Mouse (Mus musculus) heart, embryonic 16.5 days (tissue): ENCODE data around the gene Aars2. TPM values are rescaled to one million over a fixed set of nuclear protein-coding genes. Genes with fewer than 3 reads are reported as not detected.

Source experiments
- ATAC-seq: fragments of 200-750 bp; cut with Nextera tagmentation; replicated peaks from 2 replicates; pipeline ENCODE4 v1.8.0; 2017; ENCODE audit warnings: moderate number of reproducible peaks; ENCODE audit not compliant: insufficient read depth, low FRiP score; ENCODE audit errors: extremely low read depth
- H3K27ac ChIP-seq: fragments of 300-500 bp; sonication (generic); 2 replicates; pipeline ENCODE4 v1.5.1; 2014; ENCODE audit warnings: mild to moderate bottlenecking, low read length, control low read depth, moderate library complexity
- H3K27me3 ChIP-seq: fragments of 300-500 bp; sonication (generic); 2 replicates; pipeline ENCODE4 v1.6.1; 2014; ENCODE audit warnings: low read length, mixed read lengths; ENCODE audit not compliant: control insufficient read depth, insufficient read depth
- H3K36me3 ChIP-seq: fragments of 300-500 bp; sonication (generic); 2 replicates; pipeline ENCODE4 v1.6.1; 2014; ENCODE audit not compliant: control insufficient read depth, insufficient read depth
- H3K4me1 ChIP-seq: fragments of 300-500 bp; sonication (generic); 2 replicates; pipeline ENCODE4 v1.6.1; 2014; ENCODE audit warnings: low read length, mixed read lengths; ENCODE audit not compliant: control insufficient read depth, insufficient read depth
- H3K4me2 ChIP-seq: fragments of 300-500 bp; sonication (generic); 2 replicates; pipeline ENCODE4 v1.6.1; 2014; ENCODE audit warnings: low read depth, mild to moderate bottlenecking, control low read depth, low read length
- H3K4me3 ChIP-seq: fragments of 300-500 bp; sonication (generic); 2 replicates; pipeline ENCODE4 v1.5.1; 2014; ENCODE audit warnings: mild to moderate bottlenecking, control low read depth, low read length
- H3K9ac ChIP-seq: fragments of 300-500 bp; sonication (generic); 2 replicates; pipeline ENCODE4 v1.6.1; 2014; ENCODE audit warnings: low read length, control low read depth
- H3K9me3 ChIP-seq: fragments of 300-500 bp; sonication (generic); replicated peaks from 2 replicates; pipeline ENCODE4 v1.6.1; 2016; ENCODE audit warnings: low read length; ENCODE audit not compliant: control insufficient read depth
- WGBS: fragments of 180-500 bp; shearing (Covaris S2); extraction: QIAGEN DNeasy Blood & Tissue Kit; methylation state at CpG from one replicate; pipeline ENCODE4 v1.1.7; 2014; 5-methylcytosine and 5-hydroxymethylcytosine counted together
- polyA plus RNA-seq: library from polyadenylated mRNA; unstranded; fragments of >200 nt; fragmentation: Nextera tagmentation; extraction: Ambion mirVana; gene quantifications from 2 replicates; pipeline ENCODE4 v1.2.1, GENCODE M21; 2015

The Aars2 gene
- polyA plus RNA-seq, 1 experiment from 2014 or later = 25.4 TPM

DNA sequence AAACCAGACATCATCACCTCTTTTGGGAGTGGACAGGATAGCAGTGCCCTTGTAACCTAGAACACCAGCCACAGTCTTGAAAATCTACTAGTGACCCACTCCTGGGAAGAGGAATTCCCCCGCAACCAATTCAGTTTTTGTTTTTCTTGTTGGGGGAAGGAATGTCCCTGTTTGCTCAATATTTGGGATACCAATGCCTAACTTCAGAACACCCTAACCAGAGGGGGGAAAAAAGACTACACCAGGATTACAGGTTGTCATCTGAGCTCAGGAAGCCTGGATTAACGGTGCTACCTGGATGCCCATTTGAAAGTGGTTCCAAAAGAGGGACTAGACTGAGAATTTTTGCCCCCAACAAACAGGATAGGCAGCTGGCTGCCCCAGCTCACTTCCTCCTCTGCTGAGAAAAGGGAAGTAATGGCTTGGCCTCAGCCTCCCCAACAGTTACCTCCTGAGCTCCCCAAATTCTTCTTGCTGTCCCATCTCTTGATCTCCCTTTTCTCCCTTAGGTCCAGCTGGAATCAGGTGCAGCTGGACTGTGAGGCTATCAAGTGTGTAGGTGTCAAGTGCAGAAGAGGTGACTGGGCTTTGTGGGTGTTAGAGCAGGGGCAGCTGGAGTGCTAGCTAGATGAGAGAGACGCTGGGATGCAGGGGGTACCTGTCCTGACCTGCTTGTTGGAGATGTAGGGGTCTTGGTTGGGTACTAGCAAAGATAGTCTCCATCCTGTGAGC lies 50.0 kb downstream of the Aars2 start:
- H3K9ac ChIP-seq = peak overlapping the region; percentile 59; the same call in 1 of the 2 replicates
- WGBS = 61% methylated on average over 3 of the region's 3 CpGs

DNA sequence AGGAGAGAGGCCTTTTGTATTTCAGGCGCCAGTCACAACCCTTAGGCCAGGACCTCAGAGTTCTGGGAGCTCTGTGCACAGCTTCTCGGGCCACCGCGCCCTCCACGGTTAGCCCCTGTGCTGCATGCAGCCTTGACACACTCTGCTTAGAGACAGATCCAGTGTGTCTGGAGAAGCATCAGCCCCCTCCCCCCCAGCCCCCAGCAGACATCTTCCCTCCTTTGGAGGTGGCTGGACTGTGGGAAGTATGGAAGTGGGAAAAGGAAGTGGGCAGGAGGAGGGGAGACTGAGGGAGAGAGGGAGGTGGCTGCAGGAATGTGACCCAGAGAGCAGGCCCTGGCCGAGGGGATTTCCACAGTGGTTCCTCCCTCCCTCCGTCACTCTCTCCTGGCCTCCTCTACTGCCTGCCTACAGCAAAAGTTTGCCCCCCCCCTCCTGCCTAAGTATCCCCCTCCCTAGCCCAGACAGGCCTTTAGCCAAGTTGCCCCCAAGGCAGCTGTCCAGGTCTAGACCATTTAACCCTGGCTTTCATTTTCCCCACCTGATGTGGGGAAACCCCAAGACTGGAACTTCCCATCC lies 50.7 kb downstream of the Aars2 start:
- 45% methylated on average over 7 of the region's 7 CpGs for WGBS
- H3K4me1 ChIP-seq = peaks cover 7% of the 10 kb centered on the region
- no peaks in the 10 kb centered on the region for H3K9me3 ChIP-seq
- peak overlapping the region; percentile 21; the same call in 1 of the 2 replicates for H3K9ac ChIP-seq
- H3K27me3 ChIP-seq = peaks cover 6% of the 10 kb centered on the region
- H3K4me3 ChIP-seq = peak overlapping the region; percentile 58
- 0 out of 2 replicates have a peak overlapping the region, but pooled peaks have one; percentile 3 for H3K27ac ChIP-seq
- H3K36me3 ChIP-seq = no peaks in the 10 kb centered on the region
- no peak for ATAC-seq
- H3K4me2 ChIP-seq = peak overlapping the region; percentile 69

More for the DNA sequence above, 50.0 kb downstream of the Aars2 start:
- no peaks in the 10 kb centered on the region for H3K9me3 ChIP-seq
- H3K4me3 ChIP-seq = peak overlapping the region; percentile 58
- H3K27me3 ChIP-seq = peaks cover 6% of the 10 kb centered on the region
- 0 out of 2 replicates have a peak overlapping the region, but pooled peaks have one; percentile 3 for H3K27ac ChIP-seq
- no peak for ATAC-seq
- no peaks in the 10 kb centered on the region for H3K36me3 ChIP-seq
- peaks cover 9% of the 10 kb centered on the region for H3K4me1 ChIP-seq
- peak overlapping the region; percentile 69 for H3K4me2 ChIP-seq

DNA sequence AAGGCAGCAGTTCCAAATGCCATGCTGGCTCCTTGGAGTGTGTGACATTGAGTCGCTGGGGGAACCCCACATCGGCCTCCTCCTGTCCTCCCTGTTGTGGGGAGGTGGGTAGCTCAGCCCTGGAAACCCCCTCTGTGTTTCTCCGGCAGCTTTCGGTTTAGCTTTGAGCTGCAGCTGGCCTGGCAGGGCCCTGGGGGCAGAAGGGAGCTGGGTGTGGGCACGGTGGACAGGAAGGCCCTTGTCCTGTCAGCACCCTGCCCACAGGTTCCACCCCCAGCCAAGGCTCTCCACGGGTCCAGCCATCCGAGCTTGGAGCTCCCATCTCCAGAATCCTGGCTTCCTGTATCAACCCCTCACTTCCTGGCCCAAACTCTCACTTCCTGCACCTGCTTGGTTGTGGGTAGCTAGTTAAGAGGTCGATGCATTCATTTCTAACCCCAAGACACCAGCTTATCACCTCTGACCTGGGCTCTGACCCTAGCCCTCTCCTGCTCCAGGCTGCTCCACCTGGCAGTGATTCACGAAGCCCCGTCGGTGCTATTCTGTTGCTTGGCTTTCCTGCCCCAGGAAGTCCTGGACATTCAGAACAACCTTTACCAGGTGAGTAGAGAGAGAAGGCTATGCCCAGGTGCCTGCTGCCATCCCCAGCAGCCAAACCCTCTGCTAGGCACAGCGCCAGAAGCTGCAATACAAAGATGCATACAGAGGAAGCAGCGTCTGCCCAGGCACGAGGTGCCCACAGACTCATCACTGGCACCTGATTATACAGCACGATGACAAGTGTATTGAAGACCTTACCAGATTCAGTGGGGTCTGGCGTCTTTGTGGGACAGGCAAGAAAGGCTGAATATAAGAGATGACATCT lies 51.6 kb downstream of the Aars2 start:
- Histone ChIP-seq H3K9me3 (no peaks in the 10 kb centered on the region), H3K4me3 (peak overlapping the region; percentile 58), H3K9ac (peak overlapping the region; percentile 1; the same call in 1 of the 2 replicates), H3K27me3 (peaks cover 6% of the 10 kb centered on the region), H3K27ac (no peak overlapping the region), H3K4me1 (peaks cover 7% of the 10 kb centered on the region), H3K4me2 (peak overlapping the region; percentile 69), H3K36me3 (no peaks in the 10 kb centered on the region)
- 53% methylated on average over 16 of the region's 16 CpGs for WGBS
- no peak for ATAC-seq

DNA sequence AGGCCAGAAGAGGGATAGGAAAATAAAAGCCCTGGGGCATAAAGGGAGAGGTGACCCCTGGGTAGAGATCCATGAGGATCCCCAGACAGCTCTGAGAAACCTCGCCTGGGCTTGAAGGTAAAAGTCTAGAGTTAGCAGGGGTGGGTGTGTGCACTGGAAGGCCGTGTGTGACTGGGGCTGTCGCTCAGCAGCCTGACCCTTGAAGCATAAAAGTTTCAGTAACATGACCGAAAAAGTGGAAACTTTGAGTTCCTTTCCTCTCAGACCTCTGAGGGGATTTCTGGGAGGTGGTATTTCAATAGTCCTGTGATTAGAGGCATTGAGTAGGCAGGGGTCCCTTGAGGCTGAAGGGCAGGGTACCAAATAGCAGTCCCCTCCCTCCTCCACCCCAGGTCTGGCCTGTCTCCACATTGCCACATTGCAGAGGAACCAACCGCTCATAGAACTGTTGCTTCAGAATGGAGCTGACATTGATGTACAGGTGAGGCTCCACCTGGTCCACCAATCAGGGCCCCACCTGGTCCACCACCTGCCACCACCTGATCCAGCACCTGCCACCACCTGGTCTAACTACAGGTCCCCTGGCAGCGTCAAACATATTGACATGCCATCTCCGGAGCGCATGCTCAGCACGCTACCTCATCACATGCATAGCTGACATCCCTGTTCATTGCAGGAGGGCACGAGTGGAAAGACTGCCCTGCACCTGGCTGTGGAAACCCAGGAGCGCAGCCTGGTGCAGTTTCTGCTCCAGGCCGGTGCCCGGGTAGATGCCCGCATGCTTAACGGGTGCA lies 53.3 kb downstream of the Aars2 start:
- H3K36me3 ChIP-seq = no peaks in the 10 kb centered on the region
- 85% methylated on average over 15 of the region's 15 CpGs for WGBS

DNA sequence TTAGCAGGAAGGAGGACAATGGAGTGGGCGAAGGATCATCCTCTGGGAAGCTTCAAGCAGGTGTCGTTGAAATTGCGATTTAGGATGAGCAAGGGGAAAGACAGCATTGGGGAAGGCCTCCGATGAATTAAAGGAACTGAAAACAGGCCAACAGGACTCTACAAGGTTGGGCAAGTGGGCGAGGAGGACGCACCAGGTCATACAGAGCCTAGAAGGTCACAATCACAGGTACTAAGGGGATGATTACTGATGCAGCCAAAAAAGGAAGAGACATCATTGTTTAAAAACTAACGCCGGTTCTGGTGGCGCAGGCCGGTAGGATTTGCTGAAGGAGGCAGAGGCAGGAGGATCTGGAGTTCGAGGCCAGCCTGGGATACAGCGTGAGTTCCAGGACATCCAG lies 56.6 kb downstream of the Aars2 start:
- Histone ChIP-seq H3K36me3 (peaks cover 23% of the 10 kb centered on the region), H3K4me2 (peak overlapping the region; percentile 99), H3K4me3 (no peak overlapping the region), H3K9me3 (no peaks in the 10 kb centered on the region), H3K27ac (no peak overlapping the region), H3K27me3 (no peaks in the 10 kb centered on the region), H3K4me1 (peaks cover 20% of the 10 kb centered on the region), H3K9ac (no peak overlapping the region)
- WGBS = 71% methylated on average over 12 of the region's 12 CpGs
- no peak for ATAC-seq

More for the DNA sequence above, 53.3 kb downstream of the Aars2 start:
- H3K4me2 ChIP-seq = no peak overlapping the region
- no peak overlapping the region for H3K27ac ChIP-seq
- H3K4me1 ChIP-seq = peaks cover 13% of the 10 kb centered on the region
- H3K4me3 ChIP-seq = no peak overlapping the region
- ATAC-seq = no peak
- H3K9ac ChIP-seq = no peak overlapping the region
- peaks cover 6% of the 10 kb centered on the region for H3K27me3 ChIP-seq
- no peaks in the 10 kb centered on the region for H3K9me3 ChIP-seq

DNA sequence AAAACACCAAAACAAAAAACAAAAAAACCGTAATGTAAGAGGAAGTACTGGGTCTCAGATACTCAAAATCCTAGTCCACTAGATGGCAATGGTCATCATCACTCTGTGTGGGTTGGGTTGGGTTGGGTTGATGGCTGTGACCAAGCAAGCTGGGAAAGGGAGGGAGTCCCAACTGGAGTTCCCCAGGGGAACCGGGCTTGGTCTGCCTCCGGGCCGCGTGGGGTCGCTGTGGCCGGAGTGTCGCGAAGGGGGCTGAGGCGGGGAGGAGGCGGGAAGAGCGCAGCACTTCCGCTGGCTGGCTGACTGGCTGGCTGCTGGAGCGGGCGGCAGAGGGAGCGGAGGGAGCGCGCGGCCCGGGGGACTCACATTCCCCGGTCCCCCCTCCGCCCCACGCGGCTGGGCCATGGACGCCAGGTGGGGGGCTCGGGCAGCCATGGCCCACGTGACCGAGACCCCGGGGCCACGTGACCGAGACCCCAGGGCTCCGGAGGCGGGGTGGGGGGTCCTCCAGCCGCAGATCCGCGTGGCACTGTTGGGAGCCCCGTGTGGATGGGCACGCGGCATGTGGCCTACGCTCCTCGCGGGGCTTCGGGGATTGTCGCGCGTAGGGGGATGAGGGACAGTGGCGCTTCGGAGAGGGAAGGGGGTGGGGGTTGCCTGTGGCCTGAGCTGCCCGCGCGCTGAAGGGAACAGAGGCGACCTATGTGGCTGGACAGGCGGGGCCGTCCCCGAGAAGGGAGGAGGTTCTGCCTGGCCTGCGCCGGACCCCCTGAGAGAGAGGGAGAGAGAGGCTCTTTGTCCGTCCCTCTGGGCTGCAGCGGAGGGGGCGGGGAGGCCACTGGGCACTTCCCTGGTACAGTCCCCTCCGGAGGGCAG lies 57.3 kb downstream of the Aars2 start, which contains the start of gene Slc35b2:
Slc35b2 (plus strand) TSS at position 220 of the 876 bp plus-strand sequence.
- Histone ChIP-seq H3K27ac (peak within 1 kb of the TSS; percentile 83), H3K4me1 (peaks cover 20% of the 10 kb centered on the region), H3K4me3 (peak within 1 kb of the TSS; percentile 96), H3K9me3 (no peaks in the 10 kb centered on the region), H3K27me3 (no peaks in the 10 kb centered on the region), H3K4me2 (peak within 1 kb of the TSS; percentile 99), H3K9ac (peak within 1 kb of the TSS; percentile 99), H3K36me3 (peaks cover 29% of the 10 kb centered on the region)
- ATAC-seq = peak; percentile 84
- under 1% methylated on average over 51 of the region's 61 CpGs for WGBS

DNA sequence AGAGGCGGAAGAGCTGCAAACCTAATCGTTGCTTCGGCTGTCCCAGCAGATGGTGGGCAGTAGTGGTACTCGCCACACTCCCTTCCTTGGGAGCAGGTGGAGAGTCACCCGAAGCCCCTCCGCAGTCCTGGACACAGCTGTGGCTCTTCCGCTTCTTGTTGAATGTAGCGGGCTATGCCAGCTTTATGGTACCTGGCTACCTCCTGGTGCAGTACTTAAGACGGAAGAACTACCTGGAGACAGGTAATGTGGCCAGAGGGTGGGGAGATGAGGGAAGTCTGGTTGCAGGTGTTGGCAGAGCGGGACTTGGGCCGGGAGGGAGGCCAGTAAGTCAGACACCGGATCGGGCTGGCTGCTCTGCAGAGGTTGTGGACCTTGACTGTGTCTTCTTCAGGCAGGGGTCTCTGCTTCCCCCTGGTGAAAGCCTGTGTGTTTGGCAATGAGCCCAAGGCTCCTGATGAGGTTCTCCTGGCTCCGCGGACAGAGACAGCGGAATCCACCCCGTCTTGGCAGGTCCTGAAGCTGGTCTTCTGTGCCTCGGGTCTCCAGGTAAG lies 58.0 kb downstream of the Aars2 start:
- Histone ChIP-seq H3K4me1 (peaks cover 23% of the 10 kb centered on the region), H3K4me2 (peak overlapping the region; percentile 99), H3K27me3 (no peaks in the 10 kb centered on the region), H3K9ac (peak overlapping the region; percentile 99), H3K4me3 (peak overlapping the region; percentile 96), H3K36me3 (peaks cover 36% of the 10 kb centered on the region), H3K27ac (no peak overlapping the region; the same call in 1 of the 2 replicates), H3K9me3 (no peaks in the 10 kb centered on the region)
- 16% methylated on average over 18 of the region's 18 CpGs for WGBS
- no peak for ATAC-seq
